Mouse (Mus musculus): ENCODE results near the gene Uts2.

The Uts2 gene

DNA sequence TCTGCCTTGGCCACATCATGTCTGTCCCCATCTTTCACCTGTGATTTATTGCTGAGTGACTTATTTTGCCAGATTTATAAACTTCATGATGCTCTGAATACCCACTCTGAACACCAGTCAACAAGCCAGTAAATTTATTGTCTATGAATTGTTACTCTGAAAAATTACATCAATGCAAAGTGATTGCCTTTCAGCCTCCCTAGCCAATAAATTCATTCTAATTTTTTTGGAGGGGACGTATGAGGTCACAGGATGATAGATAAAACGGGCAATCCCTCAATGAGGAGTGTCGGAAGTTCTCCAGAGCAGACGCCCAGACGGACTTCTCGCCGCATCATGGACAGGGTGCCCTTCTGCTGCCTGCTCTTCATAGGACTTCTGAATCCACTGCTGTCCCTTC is at the start of gene Uts2:
Gene Uts2, plus strand, starts transcription at position 301 of the 400 bp plus-strand sequence.
- DNase-seq = no peak

GRCm38 (mm10) chr4:150950972-150951371 is 45.9 kb upstream of the Uts2 start:
- no peak for DNase-seq

DNA sequence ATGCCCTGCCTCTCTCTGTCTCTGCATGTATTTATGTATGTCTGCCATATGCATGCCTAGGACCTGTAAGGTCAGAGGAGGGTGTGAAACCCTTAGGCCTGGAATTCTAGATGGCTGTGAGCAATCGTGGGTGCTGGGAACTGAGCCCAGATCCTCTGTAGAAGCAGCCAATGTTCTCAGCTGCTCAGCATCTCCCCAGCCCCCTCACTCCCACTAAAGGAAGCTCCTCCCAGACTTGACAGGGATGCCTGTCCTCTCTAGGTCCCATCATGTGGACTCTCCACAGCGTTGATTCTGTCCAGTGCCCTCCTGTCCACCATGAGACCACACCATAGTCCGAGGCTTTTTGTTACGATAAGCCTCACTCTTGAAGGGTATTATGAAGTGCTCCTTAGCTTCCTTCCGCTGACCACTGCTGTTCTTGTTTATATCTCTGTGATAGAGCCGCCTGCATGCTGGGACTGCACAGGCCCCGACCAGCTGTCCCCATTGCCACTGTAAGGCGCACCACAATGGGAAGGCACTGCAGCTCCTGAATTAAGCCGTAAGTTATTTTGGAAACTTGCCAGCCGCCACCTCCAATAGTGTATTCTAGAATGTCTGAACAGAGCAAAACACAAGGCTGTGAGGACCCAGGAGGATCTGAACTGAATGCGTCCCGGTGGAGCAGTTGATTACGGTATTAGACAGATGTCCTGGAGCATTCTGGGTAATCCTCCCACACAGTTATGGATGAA is 40.4 kb upstream of the Uts2 start:
- no peak for DNase-seq

GRCm38 (mm10) chr4:150957106-150957458 is 39.8 kb upstream of the Uts2 start:
- DNase-seq = no peak

DNA sequence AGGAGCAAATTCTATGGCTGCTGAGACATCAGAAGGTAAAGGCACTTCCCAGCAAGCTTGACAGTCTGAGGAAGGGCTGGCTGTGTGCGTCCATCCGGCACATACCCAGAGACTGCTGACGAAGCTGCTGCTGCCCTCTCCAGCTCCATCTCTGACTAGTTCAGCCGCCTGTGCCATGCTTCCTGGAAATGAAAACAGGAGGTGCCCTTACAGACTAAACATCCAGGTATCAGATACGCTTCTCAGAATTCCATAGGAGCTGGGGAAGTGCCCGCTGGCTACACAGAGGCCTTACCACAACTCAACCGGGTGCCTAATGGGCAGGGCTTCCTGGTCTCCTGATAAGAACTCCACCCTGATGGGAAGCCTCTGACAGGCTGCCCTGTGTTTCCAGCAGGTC is 38.4 kb upstream of the Uts2 start:
- DNase-seq = no peak

DNA sequence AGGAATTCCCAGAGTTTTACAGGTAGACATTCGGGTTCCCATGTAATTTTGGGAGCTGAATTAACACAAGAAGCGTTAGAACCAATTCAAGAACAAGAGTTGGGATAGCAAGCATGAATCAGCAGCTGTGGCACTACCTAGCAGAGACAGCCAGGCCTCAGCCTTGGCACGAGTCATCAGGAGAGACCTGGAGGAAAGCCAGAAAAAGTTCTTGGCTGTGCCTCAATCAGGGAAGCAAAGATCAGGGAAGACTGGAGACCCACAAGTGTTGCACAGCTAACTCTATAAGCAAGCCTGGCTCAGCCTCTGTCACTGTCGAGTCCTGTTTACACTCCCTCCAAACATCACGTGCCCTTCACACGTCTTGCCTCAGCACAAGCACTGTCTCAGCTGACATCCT is 34.7 kb upstream of the Uts2 start:
- DNase-seq = no peak

DNA sequence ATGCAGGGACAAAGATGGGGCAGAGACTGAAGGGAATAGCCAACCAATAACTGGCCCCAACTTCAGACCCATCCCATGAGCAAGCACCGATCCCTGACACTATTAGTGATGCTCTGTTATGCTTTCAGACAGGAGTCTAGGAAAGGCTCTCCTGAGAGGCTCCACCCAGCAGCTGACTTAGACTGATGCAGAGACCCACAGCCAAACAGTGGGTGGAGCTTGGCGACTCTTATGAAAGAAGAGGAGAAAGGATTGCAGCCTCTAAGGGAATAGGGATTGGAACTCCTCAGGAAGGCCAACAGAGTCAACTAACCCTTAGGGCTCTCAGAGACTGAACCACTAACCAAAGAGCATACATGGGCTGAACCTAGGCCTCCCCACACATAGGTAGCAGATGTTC is 33.2 kb upstream of the Uts2 start:
- DNase-seq = no peak

DNA sequence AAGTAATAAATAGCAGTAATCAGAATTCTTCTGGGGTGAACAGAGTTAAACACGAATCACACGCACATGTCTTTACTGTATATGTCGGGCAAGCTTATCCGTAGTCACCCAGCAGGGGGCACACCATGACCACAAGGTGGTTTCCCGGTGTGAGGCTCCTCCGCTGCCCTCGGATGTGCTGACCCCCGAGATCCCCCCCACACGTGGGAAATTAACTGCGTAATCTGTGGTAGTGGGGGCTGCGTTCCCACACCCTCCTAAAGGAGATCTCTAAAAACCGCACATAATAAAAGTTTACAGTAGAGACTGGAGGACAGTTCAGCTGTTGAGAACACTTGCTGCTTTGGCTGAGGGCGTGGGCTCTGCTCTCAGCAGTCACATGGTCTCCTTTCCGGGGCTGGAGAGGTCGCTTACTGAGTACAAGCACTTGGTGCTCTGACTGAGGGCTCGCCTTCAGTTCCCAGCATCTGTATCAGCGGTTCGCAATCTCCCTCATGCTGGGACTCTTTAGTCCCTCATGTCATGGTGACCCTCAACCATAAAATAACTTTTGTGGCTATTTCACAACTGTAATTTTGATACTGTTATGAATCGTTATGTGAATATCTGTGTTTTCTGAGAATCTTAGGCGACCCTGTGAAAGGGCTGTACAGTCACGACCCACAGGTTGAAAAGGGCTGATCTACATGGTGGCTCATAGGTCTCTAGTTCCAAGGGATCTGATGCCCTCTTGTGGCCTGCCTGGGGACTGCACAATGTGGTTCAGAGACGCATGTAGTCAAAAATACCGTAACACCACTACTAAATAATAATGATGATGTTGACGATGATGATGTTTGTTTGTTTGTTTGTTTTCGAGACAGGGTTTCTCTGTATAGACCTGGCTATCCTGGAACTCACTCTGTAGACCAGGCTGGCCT is 32.0 kb upstream of the Uts2 start:
- DNase-seq = peak; percentile 81 to 82

- DNase-seq = no peak
Observed at GRCm38 (mm10) chr4:150965555-150965951, 31.3 kb upstream of the Uts2 start.

DNA sequence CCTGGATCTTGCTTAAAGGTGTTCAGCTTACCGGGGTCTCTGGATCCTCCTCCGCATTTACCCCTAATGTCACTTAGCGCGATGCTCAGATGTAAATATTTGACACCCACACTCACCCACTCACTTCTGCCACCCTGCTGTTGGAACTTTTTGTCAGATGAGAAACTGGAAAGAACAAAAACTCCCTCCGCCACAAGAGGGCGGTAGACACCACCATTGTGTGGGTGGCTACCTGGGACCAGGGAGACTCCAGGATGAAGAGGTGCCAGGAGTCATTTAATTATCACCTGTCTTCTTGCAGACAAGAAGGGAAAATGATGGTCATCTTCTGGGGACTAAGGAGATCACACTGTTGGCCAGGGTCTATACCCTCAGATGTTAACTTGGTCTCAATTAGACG is 30.3 kb upstream of the Uts2 start:
- DNase-seq = peak; percentile 64 to 66

GRCm38 (mm10) chr4:150968956-150969355 is 27.9 kb upstream of the Uts2 start:
- no peak for DNase-seq

- DNase-seq = no peak
Observed at GRCm38 (mm10) chr4:150973264-150973663, 23.6 kb upstream of the Uts2 start.

DNA sequence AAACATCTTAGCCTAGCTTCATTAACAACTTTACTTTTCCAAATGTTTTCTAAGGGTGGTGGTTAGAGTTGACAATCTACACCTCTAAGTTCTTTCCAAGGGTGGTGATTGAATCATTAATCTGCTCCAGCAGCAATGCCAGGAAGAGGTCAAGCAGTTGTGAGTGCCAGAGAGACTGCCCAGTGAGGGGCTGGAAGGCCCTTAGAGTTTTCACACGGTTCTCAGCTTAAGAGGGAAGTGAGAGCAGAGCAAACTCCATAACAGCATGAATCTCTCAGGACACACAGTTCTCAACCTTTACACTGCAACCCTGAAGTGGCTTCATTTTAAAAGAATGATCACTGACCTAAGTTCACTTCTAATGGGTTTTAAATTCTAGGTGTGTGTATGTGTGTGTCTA is 21.8 kb upstream of the Uts2 start:
- no peak for DNase-seq

DNA sequence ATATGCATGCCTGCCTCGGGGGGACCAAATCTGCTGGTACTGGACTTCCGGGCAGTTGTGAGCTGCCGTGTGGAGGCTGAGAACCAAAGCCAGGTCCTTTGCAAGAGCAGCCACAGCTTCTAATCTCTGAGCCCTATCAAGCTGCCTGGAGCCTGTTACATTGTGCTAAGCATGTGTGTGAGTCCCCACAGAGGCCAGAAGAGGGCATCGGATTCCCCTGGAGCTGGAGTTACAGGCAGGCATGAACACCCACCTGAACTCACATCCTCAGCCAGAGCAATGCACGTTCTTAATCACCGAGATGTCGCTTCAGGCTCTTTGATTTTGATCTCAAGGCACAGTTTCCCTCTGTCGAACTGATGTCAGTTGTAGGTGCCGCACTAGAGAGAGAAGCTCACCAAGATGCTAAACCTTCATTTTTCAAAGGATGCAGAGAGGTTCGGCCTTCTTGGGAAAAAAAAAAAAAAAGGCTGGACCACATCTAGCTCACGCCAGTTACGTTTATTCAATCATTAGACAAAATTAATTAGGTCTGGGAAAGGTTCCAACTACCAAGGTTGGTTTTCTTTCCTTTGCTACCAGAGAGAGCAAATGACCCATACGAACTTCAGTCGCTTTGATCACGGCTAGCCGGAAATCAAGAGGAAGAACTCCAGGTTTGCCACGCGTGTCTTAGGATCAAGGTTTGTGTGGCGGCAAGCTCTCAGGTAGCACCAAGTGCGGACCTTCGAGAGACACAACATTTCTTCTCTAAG is 18.6 kb upstream of the Uts2 start:
- no peak for DNase-seq

DNA sequence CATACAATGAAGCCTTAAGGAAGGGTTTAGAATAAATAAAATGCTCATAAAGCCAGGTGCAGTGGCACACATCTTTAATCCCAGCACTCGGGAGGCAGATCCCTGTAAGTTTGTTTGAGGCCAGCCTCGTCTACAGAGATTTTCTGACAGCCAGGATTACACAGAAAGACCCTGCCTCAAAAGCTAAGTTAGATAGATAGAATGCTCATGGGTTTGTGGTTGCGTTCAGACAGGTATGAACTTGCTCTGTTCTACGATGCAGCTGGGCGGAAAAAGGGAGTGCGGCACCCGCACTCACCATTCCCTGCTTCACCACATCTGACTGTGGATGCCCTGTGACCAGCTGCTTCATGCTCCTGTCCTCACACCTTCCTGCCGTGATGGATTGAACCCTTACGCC is 17.4 kb upstream of the Uts2 start:
- DNase-seq = no peak

- DNase-seq = no peak
Observed at GRCm38 (mm10) chr4:150980153-150980552, 16.7 kb upstream of the Uts2 start.

- no peak for DNase-seq
Observed at GRCm38 (mm10) chr4:150990148-150990547, 6.7 kb upstream of the Uts2 start.

- DNase-seq = no peak
Observed at GRCm38 (mm10) chr4:150998626-150999025, 1.7 kb downstream of the Uts2 start.

GRCm38 (mm10) chr4:151001397-151001796 is 4.5 kb downstream of the Uts2 start:
- no peak for DNase-seq

DNA sequence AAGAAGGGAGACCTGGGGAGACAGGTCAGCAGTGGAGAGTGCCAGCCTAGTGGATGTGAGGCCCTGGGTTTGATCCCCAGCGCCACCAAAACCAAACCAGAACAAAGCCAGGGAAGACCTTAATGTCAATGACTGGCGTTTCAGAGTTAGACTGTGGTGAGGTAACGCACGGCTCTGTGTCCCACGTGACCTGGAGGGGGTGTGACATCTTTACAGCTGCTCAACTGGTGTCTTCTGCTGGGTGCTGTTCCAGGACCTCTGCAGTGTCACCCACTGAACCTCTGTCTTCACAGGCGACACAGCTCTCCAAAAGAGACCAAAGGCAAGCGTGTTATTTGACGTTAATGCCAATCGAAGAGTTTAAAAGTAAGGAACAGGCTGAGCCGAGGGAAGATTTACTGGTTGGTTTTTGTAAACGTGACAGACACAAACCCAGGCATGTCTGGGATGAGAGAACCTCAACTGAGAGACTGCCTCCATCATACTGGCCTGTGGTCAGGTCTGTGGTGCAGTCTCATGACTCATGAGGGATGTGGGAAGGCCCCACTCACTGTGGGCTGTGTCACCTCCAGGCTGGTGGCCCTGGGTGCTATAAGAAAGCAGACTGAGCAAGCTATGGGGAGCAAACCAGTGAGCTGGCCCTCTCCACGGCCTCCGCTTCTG is 8.9 kb downstream of the Uts2 start:
- DNase-seq = no peak

- peak in 1 of 2 experiments; percentile 17 for DNase-seq
Observed at GRCm38 (mm10) chr4:151006945-151007344, 10.0 kb downstream of the Uts2 start.

DNA sequence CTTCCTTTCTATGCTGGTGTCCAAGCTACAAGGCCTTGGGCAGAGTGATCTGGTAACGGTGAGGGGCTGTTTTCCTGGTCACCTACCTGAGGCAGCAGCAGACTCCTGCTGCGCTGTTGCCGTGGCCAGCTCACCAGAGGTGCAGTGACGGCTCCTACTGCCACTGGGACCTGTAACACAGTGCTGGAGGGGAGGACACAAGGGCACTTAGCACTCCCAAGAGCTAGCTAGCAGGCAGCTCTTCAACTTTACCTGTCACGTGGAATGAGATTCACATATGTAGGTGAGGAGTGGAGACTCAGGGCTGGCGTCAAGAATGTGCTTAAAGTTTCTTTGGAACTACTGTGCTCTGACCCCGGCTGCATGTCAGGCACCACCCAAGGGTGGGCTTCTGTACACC is 13.4 kb downstream of the Uts2 start:
- no peak for DNase-seq

- DNase-seq = no peak
Observed at GRCm38 (mm10) chr4:151015946-151016345, 19.0 kb downstream of the Uts2 start.
